Mouse (Mus musculus) left cerebral cortex, postnatal 4 days (tissue): Measurements from ENCODE around the gene Dynlt1f. TPM values are rescaled to one million over a fixed set of nuclear protein-coding genes. Genes with fewer than 3 reads are reported as not detected.
A peak's percentile ranks its signal among the peaks of the same experiment; 100 is the strongest.
"Not testable (repeated sequence)": the region's sequence is repeated elsewhere in the genome, so short reads cannot be mapped to it uniquely, and the experiment has no call there.

ENCODE experiments used
- DNase-seq: peaks from one replicate; pipeline ENCODE4 v3.0.0-alpha.2; 2022
- intact Hi-C: fragments of 180-260 bp; cut with DNase I; formaldehyde crosslinking; loops from one replicate; pipeline ENCODE4 v1.15.1; 2025
- total RNA-seq, 2 experiments: library from RNA; stranded (reverse); gene quantifications; 2 replicates each; pipeline ENCODE4 v1.2.3; 2021

The Dynlt1f gene
- 100 to 1,000 TPM; 258 to 265 TPM for total RNA-seq

DNA sequence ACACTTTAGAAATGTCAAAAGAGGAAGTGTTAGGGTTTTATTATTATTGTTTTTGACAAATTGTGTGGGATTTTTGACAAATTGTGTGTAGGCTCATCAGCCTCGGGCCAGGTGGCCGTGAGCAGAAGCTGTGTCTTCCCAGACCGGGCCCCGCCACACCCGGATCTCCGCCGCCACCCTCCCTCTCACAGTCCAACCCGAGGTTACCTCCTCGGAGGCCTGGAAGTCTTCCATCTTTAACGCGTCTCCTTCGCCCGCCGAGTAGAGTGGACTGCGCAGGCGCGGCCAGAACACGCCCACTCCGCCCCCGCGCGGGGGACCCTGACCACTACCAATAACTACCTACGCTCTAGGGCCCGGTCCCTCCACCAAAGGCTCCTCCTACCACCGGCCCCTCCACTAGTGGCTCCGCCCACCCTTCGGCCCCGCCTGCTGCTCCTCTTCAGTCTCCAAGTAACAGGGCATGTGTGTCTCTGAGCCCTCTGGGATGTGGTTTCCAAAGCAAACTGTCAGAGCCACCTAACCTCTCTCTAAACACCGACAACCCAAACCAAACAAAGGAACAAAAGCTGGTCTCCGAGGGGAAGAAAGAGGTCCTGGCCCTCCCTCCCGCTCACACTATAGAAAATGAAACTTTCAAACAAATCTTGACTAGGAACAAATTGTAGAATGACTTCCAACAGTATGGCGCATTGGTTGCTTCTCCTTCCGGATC is at the start of gene Dynlt1f:
Dynlt1f (minus strand) TSS at position 334 of the 715 bp plus-strand sequence.
- peak; percentile 58 for DNase-seq
- intact Hi-C loops, result not testable (repeated sequence)

DNA sequence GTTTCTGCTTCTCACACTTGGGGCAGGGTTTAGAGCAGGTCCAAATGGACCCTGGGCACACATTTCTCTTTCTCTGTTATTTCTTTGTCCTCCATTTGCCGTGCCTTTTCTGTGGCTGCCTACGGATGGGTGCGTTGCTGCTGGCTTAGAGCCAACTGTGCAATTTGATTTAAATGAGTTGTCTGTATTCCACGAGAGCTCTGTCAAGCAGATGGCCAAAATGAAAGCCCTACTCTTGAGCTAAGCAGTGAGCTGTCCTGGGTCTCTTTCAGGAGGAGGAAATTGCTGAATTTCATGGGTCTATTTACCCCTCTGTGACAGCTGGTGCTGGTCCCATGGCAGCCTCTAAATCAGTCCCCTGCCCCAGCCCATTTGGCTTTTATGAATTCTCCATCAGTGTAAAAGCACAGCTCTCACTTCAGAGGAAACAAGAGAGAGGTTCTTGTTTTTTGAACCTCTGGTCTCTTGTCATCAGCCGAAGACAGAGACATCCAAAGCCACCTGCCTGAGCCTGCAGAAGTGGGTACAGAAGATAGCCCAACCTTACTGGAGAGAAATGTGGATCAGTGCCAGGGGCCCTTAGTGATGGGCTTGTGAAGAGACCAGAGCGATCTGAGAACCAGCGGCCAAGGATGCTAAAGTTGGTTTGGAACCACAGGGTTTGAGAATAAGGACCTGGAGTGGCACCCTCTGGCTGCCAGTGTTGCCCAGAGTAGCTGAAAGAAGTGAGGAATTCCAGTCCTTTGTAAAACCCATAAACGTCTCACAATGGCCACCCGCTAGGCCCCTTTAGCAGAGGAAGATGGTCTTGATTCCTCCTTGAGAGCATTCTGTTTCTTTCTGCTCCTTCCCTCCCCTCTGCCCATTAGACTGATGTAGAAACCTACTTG is 47.9 kb upstream of the Dynlt1f start:
- DNase-seq, intact Hi-C loops: not testable (repeated sequence)

DNA sequence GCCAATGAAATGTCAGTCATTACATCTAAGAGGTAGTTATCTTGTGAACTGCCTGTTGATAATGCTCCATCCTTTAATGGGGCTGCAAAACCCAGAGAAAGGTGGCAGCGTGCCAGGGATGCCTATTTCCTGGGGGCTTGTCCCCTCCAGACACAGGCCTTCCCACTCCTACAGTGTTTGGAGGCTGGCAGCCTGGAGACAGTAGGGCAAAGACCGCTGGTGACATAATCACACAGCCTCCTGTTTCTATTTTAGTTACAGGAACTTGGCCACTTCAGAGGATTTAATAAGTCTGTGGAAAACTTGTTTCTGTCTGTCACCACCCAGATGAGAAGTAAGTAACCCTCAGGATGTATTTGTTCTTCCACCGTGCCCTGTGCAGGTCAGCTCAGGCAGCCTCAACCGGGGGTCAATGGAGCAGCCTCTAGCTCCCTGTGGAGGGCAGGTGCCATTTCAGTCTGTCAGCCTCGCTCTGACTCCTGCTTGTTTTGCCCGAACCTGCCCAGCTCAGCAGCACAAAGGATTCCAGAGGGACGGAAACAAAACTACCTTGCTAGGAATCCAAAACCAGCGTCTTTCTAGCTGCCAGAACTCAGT is 47.0 kb upstream of the Dynlt1f start:
- intact Hi-C loops, DNase-seq: not testable (repeated sequence)

DNA sequence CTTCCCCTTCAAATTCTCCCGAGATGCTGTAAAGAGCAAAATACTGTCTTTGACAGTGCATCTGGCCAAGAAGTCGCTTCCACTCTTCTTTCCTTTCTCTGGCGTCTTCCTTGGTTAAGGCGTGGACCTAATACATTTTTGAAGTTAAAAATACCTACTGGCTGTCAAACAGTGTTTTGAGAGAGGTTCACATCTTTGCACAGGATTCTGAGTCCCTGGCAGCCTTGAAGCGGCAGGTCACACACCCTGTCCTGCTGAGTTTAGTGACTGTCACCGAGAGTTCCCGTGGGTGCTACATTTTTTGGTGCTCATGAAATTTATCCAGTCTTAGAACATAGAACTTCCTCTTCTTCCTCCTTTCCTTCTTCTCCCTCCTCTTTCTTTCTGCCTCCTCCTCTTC is 44.4 kb upstream of the Dynlt1f start:
- DNase-seq, intact Hi-C loops: not testable (repeated sequence)

DNA sequence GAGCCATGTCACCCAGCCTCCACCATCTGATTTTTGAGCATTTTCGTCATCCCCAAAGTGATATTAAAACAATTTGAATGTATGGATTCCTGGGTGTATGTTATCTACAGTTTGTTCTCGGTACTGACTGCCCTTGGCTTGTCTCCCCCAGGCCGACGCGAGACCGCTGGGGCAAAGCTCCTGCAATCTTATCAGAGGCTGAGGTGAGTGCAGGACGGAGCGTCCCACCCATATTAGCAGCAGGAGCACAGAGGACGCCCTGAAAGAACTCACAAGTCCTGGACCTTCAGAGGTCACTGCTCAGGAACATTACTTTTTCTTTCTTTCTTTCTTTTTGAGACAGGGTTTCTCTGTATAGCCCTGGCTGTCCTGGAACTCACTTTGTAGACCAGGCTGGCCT is 43.8 kb upstream of the Dynlt1f start:
- DNase-seq, intact Hi-C loops: not testable (repeated sequence)

DNA sequence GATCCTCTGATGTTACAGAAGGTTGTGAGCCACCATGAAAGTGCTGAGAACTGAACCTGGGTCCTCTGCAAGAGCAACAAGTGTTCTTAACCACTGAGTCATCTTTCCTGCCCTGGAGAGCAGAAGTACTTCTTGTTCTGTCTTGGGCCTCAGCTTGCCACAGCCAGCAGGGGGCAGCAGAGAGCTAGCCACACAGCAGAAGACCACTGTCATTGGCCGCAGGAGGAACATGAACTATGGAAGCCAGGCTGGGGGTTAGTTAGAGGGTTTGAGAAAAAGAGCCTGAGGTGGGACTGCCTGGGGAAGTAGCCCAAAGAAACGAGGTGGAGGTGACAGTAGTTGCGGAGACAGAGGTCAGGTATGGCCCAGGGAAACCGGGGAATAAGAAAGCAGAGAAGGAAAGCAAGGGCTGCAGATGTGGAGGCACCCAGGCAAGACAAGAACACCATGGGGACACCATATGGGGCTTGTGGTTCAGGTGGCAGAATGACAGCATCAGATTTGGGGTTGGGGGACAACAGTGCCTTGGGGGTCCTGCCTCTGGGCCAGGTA is 41.6 kb upstream of the Dynlt1f start:
- DNase-seq, intact Hi-C loops: not testable (repeated sequence)

DNA sequence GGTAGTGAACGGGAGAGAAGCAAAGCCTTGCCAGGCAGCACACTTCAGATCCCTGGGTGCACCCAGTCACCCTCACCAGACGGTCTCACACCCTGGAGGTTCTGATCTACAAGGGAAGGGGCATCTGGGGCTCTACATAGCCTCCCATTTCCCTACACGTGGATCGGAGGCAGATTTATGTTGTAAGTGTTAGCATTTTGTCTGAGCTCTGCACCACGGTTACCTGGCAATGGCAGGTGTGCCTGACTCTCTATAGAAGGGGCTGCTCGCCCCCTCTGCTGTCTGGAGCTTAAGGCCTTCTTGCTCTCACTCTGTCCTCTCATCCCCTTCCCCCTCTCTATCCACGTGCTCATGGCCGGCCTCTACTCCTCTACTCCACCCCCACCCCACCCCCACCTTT is 40.8 kb upstream of the Dynlt1f start:
- DNase-seq, intact Hi-C loops: not testable (repeated sequence)

DNA sequence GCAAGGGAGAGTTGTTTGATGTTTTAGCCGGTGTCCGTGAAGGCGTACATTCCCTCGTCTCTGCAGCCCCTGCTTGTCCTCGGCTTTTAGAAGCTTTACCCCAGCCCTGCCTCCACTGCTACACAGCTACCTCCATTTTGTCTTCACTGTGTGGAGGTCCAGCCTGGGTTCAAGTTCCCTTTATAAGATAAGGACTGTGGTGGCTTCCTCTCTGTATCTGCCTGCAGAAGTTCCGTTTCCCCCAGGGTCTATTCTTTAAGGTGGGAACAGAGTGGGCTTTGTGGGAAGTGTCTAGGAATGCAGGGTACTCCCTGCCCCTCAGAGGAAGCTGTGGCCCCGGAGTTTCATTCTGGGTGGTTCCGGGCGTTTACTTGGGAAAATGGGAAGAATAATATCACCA is 40.0 kb upstream of the Dynlt1f start:
- intact Hi-C loops, DNase-seq: not testable (repeated sequence)

DNA sequence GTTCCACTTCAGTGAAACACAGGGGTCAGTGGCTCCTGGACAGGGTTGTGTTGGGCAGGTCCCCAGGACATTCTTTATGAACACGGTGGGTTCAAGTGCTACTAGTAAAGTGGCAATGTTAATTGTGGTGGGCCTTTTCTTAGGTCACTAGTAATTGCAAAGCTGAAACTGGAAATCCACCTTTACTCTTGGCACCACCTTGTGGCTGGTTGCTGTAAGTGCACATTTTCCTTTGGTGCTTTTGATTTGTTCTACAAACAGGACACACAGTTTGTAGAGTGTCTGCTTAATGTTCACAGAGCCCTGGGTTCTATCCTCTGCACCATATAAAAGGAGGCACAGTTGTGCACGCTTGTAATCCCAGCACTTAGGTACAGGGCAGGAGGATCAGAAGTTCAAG is 35.9 kb upstream of the Dynlt1f start:
- DNase-seq, result peak; percentile 90
- intact Hi-C loops, result not testable (repeated sequence)

DNA sequence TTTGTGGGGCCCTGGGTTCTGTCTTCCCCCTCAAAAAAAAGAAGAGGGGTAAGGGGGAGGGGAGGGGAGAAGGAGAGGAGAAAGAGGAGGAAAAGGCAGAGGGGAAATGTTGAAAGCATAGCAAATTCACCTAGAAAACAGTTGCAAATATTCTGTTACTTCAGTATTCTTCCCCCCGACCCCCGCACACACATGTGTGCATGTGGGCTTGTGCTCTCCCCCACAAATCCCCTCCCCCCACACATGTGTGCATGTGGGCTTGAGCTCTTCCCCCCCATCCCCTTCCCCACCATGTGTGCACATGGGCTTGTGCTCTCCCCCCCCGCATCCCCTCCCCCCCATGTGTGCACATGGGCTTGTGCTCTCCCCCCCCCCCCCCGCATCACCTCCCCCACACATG is 33.6 kb upstream of the Dynlt1f start:
- intact Hi-C loops, DNase-seq: not testable (repeated sequence)

DNA sequence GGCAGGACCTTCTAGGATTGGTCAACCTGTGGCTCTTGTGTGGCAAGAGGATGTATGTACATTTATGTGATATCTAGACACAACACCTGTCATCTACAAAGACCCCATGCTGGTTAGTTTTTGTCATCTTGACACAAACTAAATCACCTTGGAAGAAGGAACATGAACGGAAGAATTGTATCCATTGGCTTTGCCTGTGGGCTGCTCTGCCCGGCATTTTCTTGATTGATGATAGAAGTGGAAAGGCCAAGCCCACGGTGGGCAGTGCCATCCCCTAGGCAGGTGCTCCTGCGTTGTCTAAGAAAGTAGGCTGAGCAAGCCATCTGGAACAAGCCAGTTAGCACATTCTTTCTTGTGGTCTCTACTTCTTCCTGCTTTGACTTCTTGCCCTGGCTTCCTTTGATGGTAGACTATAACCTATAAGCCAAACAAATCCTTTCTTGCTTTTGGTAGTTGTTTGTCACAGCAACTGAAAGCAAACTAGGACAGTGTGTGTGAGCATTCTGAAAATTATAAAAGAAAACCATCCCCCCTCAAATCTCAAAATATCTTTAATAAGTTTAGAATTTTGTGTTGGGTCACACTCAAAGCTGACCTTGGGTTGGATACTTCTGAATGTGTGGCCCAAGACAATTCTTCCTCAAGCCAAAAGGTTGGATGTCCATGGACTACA is 30.7 kb upstream of the Dynlt1f start:
- DNase-seq, intact Hi-C loops: not testable (repeated sequence)

DNA sequence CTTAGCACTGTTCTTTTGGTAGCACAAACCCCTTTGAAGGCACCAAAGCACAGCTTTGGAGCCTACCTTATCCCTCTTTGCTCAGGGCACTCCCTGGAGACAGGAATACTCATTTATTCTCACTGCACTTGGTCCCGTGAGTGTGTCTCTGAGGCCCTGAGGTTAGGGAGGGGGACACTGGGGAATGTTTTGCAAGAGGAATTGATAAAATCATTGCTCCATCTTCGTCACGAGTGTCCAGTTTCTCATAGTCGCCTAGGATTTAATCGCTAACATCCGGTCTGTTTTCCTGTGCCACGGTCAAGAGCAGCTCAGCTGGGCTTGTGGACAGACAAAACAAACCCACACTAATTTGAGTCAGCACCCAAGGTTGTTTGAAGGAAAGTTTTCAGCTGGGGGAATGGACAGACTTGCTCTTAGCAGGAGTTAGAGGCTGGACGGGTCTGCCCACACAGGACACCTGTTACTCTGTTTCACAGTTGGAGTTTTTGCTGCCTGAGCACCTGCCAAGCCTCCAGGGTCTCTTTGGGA is 29.7 kb upstream of the Dynlt1f start:
- DNase-seq, intact Hi-C loops: not testable (repeated sequence)

DNA sequence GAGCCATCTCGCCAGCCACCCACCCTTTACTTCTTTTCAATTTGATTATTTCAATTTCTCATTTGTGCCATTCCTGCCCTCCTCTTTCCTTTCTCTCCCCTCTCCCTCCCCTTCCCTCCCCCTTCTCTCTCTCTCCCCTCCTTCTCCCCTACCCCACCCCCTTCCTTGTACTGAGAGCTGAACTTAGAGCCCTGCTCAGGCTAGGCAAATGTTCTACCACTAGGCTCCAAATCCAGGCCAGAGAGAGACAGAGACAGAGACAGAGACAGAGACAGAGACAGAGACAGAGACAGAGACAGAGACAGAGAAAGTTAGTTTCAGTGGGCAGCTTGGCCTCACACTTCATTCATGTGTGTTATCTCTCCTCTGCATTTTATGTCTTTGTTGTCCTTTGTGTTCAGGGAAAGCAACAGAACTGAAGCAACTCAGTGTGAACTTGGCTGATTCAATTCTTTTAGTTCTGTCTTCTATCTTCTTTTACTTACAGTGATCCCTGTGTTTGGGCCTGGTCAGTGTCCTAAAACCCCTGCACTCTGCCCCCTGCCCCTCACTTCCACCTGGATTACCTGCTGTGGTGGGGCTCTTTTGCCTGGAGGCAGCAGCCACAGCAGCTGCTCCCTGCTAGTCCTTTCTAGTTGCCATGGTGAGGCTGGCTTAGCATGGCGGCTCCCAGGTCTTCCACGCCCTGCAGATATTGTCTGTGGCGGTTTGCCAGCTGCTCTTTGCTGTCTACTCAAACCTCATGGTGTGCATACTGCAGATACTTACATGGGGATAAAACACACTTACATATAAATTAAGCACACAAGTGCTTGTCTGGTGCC is 29.0 kb upstream of the Dynlt1f start:
- DNase-seq, intact Hi-C loops: not testable (repeated sequence)

DNA sequence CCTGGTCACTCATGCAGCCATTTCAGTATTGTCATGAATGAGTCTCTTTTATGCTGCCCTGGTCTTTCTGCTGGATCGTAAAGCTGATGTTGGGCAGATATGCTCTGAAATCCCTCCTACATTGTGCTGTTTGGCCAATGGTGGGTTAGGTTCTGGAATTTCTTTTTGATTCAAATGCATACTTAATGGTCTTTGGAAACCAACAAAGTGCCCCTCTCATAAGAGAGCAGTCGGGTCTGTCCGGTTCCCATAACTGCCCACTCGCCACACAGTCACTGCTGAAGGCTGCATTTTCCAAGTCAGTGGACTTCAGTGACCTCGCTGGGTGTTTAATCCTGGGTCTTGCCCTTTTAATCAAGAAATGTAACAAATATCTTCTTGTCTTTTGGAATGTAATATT is 28.0 kb upstream of the Dynlt1f start:
- intact Hi-C loops, result not testable (repeated sequence)

DNA sequence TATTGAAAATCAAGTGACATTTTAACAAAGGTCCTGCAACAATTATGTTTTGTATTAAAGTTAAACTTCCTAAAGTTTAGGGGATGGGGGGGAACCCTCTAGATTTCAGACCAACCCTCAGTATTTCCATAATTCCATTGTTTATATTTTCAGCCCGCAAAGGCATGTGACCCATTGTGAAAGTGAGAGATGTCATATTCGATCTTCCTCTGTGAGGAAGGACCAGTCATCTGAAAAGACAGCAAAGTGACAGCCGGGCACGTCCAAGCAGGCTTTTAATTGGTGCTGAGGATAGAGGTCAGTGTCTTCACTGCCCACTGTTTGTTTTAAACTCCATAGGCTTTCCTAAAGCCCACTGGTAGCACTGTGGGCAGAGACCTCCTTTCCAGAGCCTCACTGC is 26.0 kb upstream of the Dynlt1f start:
- DNase-seq, intact Hi-C loops: not testable (repeated sequence)

More for the DNA sequence above, 28.0 kb upstream of the Dynlt1f start:
- not testable (repeated sequence) for DNase-seq

DNA sequence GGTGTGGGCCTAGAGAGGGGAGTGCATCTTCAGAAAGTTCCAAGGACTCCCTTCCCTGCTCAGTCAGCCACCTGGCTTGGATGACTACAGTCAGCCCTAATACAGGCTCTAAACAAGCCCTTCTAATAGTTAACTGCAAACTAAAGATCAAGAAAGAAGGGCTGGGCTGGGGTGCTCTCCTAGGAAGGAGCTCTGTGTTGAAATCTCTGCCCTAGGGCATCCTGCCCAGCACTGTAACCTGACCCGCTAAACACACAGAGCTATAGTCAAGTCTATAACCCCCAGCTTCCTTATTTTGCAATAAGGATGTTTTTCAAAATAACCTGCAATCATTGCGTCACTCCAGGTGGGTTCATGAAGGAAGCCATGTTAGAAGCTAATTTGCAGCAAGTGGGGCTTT is 22.4 kb upstream of the Dynlt1f start:
- DNase-seq, intact Hi-C loops: not testable (repeated sequence)

DNA sequence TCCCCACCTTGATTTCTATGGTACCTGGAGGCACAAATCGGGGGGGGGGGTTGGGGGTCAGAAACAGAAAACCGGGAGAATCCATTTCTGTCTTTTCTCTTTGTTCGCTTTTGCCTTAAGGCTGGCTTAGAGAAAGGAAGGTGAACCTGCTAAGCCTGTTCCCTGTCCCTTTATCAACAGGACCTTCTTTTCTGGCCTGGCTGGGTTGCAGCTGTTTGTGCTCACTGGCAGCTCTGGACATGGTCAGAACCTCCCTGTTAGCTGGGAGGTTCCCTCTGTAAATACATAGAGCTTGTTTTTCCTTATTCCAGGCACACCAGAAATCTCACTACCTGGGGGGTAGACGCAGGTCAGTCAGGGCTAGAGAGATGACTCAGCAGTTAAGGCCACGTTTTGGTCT is 18.6 kb upstream of the Dynlt1f start:
- intact Hi-C loops, DNase-seq: not testable (repeated sequence)

DNA sequence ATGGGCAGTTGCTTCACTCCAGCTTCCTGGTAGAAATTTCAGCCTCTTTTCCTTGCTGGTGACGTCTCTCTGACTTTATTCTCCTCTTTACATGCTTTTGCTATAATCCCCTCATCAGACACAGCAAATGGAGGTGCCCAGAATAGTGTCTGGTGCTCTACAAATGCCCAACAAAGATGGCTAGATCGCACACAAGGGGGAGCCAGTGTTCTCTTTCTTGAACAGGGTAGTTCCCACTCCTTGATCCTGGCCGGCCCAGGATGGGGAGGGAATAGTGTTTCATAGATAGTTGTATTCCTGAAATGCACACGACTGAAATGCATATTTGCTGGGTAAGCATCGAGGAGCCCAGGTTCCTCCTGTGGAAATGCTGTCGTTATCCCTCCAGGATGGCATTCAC is 12.8 kb upstream of the Dynlt1f start:
- DNase-seq, intact Hi-C loops: not testable (repeated sequence)

DNA sequence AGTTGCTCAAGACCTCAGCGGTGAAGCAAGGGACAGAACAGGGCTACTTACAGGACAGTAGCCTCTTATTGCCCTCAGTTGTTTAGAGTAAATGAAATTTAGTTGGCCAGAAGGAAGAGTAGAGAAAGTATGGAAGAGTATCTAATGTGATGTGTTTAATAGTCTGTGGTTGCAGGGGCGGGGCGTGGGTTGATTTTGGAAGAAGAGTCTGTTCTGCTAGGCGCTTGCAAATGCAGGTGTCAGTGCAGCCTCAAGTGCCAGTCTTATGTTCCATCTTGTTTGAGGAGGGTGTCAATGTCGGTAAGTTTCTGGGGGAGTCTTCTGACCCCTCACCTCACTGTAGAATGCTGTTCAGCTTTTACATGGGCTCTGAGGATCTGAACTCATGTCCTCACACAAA is 9.7 kb upstream of the Dynlt1f start:
- intact Hi-C loops, DNase-seq: not testable (repeated sequence)
